Mouse (Mus musculus) liver, adult 2 months (tissue): Measurements from ENCODE around the gene Mmab.

Experiments used
- CTCF ChIP-seq: fragments of 200-500 bp; IDR thresholded peaks from 2 replicates; pipeline ENCODE4 v1.5.1; 2011; ENCODE audit warnings: low read depth, low read length, control low read depth
- POLR2A ChIP-seq: fragments of 200-500 bp; IDR thresholded peaks from 2 replicates; pipeline ENCODE4 v1.6.1; 2011; ENCODE audit warnings: low read length, control low read depth; ENCODE audit not compliant: insufficient read depth; ENCODE audit errors: extremely low read depth

DNA sequence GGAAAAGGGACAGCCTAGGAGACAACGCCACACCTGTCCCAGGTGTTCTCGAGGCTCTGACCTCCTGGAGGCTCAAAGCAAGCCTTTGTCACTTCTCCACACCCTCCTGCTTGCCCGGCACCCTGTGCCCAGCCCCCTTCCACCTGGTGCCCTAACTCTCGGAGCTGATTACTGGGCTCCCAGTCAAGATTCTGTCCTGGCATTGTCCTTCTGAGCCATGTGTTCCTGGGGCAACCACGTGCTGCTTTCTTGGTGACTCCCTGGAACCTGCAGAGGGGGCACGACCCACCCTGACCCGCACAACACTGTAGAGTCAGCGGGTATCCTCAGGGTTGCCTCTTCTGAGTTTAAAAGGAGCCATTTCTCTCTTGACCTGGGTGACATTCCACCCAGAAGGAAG, 9.5 kb downstream of the Mmab start:
- TF ChIP-seq POLR2A = no peak
- no peak for TF ChIP-seq CTCF
